Mouse (Mus musculus) hindbrain, embryonic 13.5 days (tissue): ENCODE results near the gene Rasgrf1. TPM values are rescaled to one million over a fixed set of nuclear protein-coding genes. Genes with fewer than 3 reads are reported as not detected.

ENCODE experiments used
- ATAC-seq: fragments of 200-750 bp; cut with Nextera tagmentation; 2 replicates; pipeline ENCODE4 v1.8.0; 2017; ENCODE audit warnings: moderate TSS enrichment; ENCODE audit not compliant: low FRiP score
- H3K27ac ChIP-seq: fragments of 300-500 bp; sonication (generic); 2 replicates; pipeline ENCODE4 v1.5.1; 2015; ENCODE audit warnings: inconsistent platforms, mild to moderate bottlenecking, moderate library complexity
- H3K27me3 ChIP-seq: fragments of 300-500 bp; sonication (generic); 2 replicates; pipeline ENCODE4 v1.6.1; 2015; ENCODE audit warnings: mild to moderate bottlenecking, inconsistent platforms
- H3K36me3 ChIP-seq: fragments of 300-500 bp; sonication (generic); 2 replicates; pipeline ENCODE4 v1.6.1; 2015; ENCODE audit warnings: mild to moderate bottlenecking, inconsistent platforms
- H3K4me1 ChIP-seq: fragments of 300-500 bp; sonication (generic); replicated peaks from 2 replicates; pipeline ENCODE4 v1.6.1; 2015; ENCODE audit warnings: inconsistent platforms
- H3K4me2 ChIP-seq: fragments of 300-500 bp; sonication (generic); 2 replicates; pipeline ENCODE4 v1.6.1; 2015; ENCODE audit warnings: inconsistent platforms, mild to moderate bottlenecking, moderate library complexity
- H3K4me3 ChIP-seq: fragments of 300-500 bp; sonication (generic); 2 replicates; pipeline ENCODE4 v1.5.1; 2015; ENCODE audit warnings: mild to moderate bottlenecking, inconsistent platforms
- H3K9ac ChIP-seq: fragments of 300-500 bp; sonication (generic); 2 replicates; pipeline ENCODE4 v1.6.1; 2015; ENCODE audit warnings: mild to moderate bottlenecking, inconsistent platforms
- H3K9me3 ChIP-seq: fragments of 300-500 bp; sonication (generic); 2 replicates; pipeline ENCODE4 v1.6.1; 2016; ENCODE audit warnings: inconsistent platforms
- WGBS: fragments of 180-500 bp; shearing (Covaris S2); methylation state at CpG from one replicate; pipeline ENCODE4 v1.1.7; 2015; 5-methylcytosine and 5-hydroxymethylcytosine counted together
- polyA plus RNA-seq: library from polyadenylated mRNA; unstranded; fragments of >200 nt; fragmentation: Nextera tagmentation; extraction: Ambion mirVana; gene quantifications from 2 replicates; pipeline ENCODE4 v1.2.1, GENCODE M21; 2015

Gene Rasgrf1
- polyA plus RNA-seq, 1 experiment from 2014 or later, result 2.1 TPM

DNA sequence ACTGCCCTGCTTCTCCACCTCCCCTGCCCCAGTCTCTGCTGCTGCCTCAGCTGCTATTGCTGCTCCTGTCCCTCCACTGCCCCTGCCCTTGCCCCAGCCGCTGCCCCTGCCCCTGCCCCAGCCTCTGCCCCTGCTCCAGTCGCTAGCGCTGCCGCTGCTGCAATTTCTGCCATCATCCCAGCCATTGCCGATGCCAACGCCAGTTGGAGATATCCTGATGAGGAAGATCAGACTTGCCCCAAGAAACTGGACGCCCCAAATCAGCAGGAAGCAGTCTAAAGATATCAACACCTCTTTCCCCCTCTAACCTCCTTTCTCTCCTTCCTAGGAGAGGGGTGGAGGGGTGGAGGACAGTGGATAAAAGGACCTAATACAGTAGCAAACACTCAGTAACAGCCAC is 28.2 kb upstream of the Rasgrf1 start:
- Histone ChIP-seq H3K4me3 (no peak overlapping the region), H3K4me2 (no peak overlapping the region), H3K27me3 (peaks cover 58% of the 10 kb centered on the region), H3K9me3 (peaks cover 6% of the 10 kb centered on the region), H3K9ac (no peak overlapping the region), H3K36me3 (no peaks in the 10 kb centered on the region), H3K4me1 (no peaks in the 10 kb centered on the region), H3K27ac (no peak overlapping the region)
- no peak for ATAC-seq
- WGBS, result 54% methylated on average over 7 of the region's 7 CpGs

DNA sequence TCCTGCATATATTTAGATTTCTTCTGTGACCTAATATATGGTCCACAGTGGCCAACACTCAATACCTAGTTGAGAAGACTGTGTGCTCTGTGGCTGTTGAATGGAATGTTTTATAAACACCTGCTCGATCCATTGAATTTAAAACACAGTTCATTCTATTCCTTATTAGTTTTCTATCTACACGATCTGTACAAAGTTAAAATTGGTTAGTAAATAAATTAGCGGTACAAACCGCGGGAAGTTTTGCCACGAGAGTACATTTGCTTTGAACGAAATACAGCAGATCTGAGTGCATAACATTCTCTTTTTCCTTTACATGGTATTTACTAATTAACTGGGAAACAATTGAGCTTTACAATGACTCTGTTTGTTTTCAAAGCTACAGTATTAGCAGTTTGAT is 27.1 kb upstream of the Rasgrf1 start:
- Histone ChIP-seq H3K27me3 (peaks cover 57% of the 10 kb centered on the region), H3K4me2 (no peak overlapping the region), H3K27ac (no peak overlapping the region), H3K36me3 (no peaks in the 10 kb centered on the region), H3K4me1 (no peaks in the 10 kb centered on the region), H3K9me3 (peaks cover 6% of the 10 kb centered on the region), H3K9ac (no peak overlapping the region), H3K4me3 (no peak overlapping the region)
- ATAC-seq, result no peak
- WGBS, result 47% methylated on average over 7 of the region's 7 CpGs

DNA sequence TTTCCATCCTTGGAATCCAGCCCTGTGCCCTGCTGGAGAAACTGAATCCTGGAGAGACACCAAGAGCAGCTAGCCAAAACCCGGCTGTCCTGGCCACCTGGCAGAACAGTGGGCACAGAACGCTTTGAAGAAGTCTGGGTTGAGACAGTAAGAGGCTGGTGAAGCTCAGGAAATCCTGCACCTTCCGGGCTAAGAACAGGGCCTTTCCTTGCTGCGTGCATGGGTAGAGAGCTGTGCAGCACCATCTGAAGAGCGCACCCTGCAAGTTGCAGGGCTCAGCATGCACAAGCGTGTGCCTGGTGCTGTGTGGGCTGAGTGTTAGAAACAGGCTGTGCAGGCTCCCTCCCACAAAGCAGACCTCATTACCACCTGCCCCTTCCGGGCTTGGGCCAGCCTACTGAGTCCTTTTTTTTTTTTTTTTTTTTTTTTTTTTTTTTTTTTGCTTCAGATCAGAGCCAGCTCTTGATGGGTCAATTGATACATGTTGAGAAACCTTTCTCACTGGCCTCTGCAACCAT is 23.9 kb upstream of the Rasgrf1 start:
- H3K9me3 ChIP-seq, result no peaks in the 10 kb centered on the region
- H3K4me2 ChIP-seq, result no peak overlapping the region
- H3K36me3 ChIP-seq, result no peaks in the 10 kb centered on the region
- peaks cover 59% of the 10 kb centered on the region for H3K27me3 ChIP-seq
- no peak overlapping the region for H3K4me3 ChIP-seq
- WGBS, result 50% methylated on average over 7 of the region's 7 CpGs
- no peaks in the 10 kb centered on the region for H3K4me1 ChIP-seq
- no peak overlapping the region for H3K27ac ChIP-seq
- ATAC-seq, result no peak
- no peak overlapping the region for H3K9ac ChIP-seq

DNA sequence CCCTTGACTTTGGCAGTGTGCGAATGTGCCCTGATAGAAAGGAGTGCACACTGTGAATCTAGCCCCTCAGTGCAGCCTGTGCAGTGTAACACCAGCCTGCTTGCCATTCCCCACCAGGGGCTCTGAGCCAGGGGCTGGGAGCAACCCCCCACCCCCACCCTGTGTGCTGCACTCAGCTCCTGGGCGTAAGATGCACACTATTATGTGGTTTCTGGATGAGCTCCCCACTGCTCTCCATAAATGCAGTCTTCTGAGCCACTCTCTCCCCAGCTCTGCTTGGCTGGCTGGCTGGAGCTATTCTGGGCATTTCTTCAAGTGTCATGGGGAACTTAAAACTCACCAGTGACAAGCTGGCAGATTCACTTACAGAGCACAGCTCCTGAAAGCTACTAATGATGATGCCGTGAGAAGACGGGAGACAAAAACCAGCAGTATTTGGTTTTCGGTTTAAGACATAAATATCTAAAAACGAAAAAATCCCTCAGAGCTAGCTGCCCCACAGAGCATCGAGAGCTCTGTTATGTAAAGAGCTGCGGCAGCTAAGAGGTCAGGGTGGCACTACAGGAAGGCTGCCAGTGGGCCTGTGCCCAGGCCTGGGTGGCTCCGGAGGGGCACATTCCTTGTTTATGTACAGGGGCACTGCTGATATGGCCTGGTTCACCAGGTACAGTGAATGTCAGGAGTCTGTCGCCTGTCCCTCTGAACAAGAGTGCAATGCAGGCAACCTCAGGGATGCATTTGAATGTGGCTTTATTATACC is 18.0 kb upstream of the Rasgrf1 start:
- no peak overlapping the region for H3K27ac ChIP-seq

DNA sequence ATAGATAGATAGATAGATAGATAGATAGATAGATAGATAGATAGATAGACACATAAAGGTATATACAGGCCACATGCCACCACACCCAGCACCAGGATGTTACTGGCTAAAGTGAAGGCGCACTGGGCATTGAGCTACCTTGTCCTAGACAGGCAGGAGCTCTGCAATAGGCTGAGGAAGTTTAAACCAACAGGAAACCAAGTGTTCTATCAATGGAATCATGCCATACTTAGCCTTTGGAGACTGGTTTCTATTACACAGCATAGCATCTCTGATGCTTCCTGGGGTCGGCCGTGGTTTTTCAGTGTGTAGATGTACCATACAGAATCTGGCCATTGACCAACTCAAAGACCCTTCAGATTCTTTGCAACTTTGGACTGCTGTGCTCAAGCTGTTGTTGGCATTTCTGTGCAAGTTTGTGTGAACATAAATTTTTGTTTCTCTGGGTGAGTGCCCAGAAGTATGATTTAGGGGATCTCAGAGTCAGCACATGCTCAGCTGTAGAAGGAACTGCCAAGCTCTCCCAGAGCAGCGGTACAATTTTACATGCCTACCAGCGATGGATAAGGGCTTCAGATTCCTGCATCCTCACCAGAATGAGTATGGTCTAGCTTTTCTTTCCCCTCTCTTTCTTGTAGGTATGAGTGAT is 17.0 kb upstream of the Rasgrf1 start:
- no peak for ATAC-seq
- Histone ChIP-seq H3K4me2 (no peak overlapping the region), H3K36me3 (no peaks in the 10 kb centered on the region), H3K4me1 (no peaks in the 10 kb centered on the region), H3K9ac (no peak overlapping the region), H3K27ac (no peak overlapping the region), H3K4me3 (no peak overlapping the region), H3K27me3 (peaks cover 15% of the 10 kb centered on the region; the same call in 1 of the 2 replicates), H3K9me3 (no peaks in the 10 kb centered on the region)
- WGBS, result 94% methylated on average over 5 of the region's 5 CpGs

More for the DNA sequence above, 18.0 kb upstream of the Rasgrf1 start:
- Histone ChIP-seq H3K9ac (no peak overlapping the region), H3K4me1 (no peaks in the 10 kb centered on the region), H3K4me3 (no peak overlapping the region), H3K4me2 (no peak overlapping the region), H3K9me3 (no peaks in the 10 kb centered on the region), H3K36me3 (no peaks in the 10 kb centered on the region), H3K27me3 (peaks cover 23% of the 10 kb centered on the region)
- ATAC-seq, result 0 out of 2 replicates have a peak, but pooled peaks have one; percentile 13
- 77% methylated on average over 10 of the region's 10 CpGs for WGBS

DNA sequence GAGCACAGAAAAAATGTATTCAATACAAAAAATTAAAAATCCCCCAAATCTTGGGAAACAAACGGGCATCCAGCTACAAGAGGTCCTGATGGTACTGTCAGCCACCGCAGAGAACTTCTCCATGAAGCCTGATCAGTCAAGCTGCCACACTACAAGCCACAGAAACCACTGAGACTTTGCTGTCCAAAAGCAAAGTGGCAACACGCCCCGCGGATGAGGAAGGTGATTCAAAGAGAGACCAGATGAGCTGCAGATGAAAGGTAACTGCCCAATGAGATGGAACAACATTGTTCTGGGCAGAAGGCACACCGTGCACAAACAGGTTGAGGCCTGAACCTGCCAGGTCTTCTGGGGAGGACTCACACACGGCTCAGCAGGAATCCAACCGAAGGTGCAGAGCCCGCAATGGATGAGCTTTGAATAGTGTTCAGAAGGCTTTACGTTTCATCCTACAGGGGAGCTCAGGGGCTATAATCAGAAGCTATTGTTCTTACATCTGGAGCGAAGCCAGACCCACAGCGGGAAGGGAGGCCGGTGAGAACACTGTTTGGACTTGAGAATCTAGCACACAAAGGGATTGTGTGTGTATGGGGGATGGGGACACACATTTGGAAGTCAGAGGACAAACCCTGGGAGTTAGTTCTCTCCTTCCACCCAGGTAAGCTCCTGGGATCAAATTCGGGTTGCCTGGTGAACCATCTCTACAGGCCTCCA is 9.4 kb upstream of the Rasgrf1 start:
- Histone ChIP-seq H3K9me3 (no peaks in the 10 kb centered on the region), H3K4me3 (no peak overlapping the region), H3K27ac (no peak overlapping the region), H3K4me2 (no peak overlapping the region), H3K9ac (no peak overlapping the region), H3K4me1 (0 out of 2 replicates have a peak, but pooled peaks cover 2% of the 10 kb centered on the region), H3K36me3 (no peaks in the 10 kb centered on the region), H3K27me3 (peaks cover 15% of the 10 kb centered on the region; the same call in 1 of the 2 replicates)
- ATAC-seq, result no peak
- WGBS, result 29% methylated on average over 14 of the region's 14 CpGs

DNA sequence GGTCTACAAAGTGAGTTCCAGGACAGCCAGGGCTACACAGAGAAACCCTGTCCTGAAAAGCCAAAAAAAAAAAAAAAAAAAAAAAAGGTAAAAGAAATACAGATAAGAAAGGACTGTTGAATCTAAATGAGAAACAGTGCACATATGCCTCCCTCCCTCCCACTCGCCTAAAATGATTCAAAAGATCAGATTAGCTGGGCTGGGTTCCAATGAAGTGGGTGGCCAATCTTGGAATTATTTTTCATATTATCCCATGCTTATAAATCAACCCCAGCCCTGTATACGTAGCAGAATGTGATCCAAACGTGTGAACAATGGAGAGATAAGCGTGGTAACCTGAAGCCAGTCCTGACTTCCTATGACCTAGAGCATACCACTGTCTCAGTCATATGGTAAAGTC is 8.5 kb upstream of the Rasgrf1 start:
- Histone ChIP-seq H3K4me2 (no peak overlapping the region), H3K27ac (no peak overlapping the region), H3K4me3 (no peak overlapping the region), H3K36me3 (no peaks in the 10 kb centered on the region), H3K4me1 (0 out of 2 replicates have a peak, but pooled peaks cover 2% of the 10 kb centered on the region), H3K27me3 (peaks cover 24% of the 10 kb centered on the region), H3K9me3 (no peaks in the 10 kb centered on the region), H3K9ac (no peak overlapping the region)
- WGBS, result 85% methylated on average over 4 of the region's 4 CpGs
- ATAC-seq, result no peak

DNA sequence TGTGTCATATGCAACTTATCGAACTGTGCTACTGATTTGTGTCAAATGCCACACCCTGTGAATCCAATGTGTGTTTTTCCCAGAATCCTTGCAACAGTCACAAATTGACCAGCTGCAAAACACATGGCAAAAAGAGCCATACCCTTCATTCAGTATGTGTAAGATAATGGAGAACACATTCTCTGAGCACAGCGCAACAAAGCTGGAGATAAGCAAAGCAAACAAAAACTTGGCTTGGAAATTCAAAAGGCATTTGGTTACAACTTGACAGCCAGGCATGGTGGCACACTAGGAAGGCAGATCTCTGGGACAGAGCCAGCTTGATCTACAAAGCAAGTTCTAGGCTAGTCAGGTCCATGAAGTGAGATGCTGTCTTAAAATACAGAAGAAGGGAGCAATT is 6.9 kb upstream of the Rasgrf1 start:
- Histone ChIP-seq H3K27me3 (peaks cover 41% of the 10 kb centered on the region), H3K4me1 (0 out of 2 replicates have a peak, but pooled peaks cover 2% of the 10 kb centered on the region), H3K4me3 (no peak overlapping the region), H3K4me2 (no peak overlapping the region), H3K9ac (no peak overlapping the region), H3K9me3 (no peaks in the 10 kb centered on the region), H3K36me3 (no peaks in the 10 kb centered on the region), H3K27ac (no peak overlapping the region)
- WGBS, result 70% methylated on average over 2 of the region's 2 CpGs
- ATAC-seq, result no peak

DNA sequence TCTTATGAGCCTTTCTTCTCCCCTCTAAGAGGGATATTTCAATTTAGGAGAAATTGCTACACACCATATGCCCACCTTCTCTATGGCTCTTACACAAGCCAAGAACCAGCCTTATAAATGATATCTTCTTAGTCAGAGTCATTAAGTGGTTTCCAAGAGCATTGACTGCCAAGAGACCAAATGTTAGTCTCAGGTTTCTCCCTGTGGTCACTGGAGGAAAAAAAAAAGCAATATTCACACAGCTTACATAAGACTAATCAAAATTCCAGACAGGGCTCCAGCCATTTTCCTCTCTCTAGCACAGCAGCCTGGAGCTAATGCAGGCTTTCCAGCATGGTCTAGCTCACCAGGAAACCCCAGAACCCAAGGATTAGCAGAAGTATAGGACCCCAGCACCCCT is 3.1 kb upstream of the Rasgrf1 start:
- Histone ChIP-seq H3K4me3 (no peak overlapping the region), H3K36me3 (no peaks in the 10 kb centered on the region), H3K9ac (no peak overlapping the region), H3K27ac (no peak overlapping the region), H3K4me1 (peaks cover 30% of the 10 kb centered on the region), H3K9me3 (no peaks in the 10 kb centered on the region), H3K27me3 (peaks cover 75% of the 10 kb centered on the region), H3K4me2 (no peak overlapping the region)
- ATAC-seq, result no peak

DNA sequence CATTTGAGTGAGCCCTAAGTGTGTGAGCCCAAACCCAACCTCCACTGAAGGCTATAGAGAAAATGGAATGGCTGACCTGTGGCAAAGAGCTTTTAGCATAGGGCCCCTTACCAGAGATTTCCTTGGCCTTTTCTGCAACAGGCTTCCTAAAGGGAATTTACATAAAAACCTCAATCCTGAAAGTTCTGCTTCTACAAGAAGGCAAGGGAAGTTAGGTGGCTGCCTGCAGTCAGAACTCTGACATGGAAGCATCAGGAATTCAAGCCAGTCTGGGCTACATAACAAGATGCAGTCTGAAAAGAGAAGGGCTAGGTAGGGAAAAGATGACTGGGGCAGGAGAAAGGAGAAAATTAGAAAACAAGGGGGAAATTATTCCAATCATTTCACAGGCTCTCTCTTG is 1.8 kb upstream of the Rasgrf1 start:
- Histone ChIP-seq H3K4me1 (peaks cover 30% of the 10 kb centered on the region), H3K4me3 (peak overlapping the region; percentile 54), H3K36me3 (no peaks in the 10 kb centered on the region), H3K9ac (no peak overlapping the region), H3K27ac (no peak overlapping the region), H3K4me2 (peak overlapping the region; percentile 86), H3K27me3 (peaks cover 78% of the 10 kb centered on the region), H3K9me3 (no peaks in the 10 kb centered on the region)
- no peak for ATAC-seq

DNA sequence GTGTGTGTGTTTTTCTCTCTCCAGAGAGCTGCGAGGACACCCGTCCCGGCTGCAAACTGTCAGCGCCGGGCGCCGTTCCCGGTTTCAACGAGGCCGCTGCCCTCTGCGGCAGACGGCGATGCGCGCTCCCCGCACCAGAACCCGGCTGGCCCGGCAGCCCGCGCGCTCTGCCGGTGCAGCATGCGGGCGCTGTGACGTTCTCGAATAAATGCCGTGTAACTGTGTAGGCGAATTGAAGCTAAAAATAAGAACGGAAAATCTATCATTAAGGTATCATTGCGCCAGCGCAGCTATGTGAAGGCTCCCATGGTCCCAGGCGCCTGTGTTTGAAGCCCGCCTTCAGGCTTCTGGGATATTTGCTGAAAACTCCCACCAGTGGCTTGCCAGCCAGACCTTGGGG is 1.1 kb upstream of the Rasgrf1 start:
- no peaks in the 10 kb centered on the region for H3K9me3 ChIP-seq
- WGBS, result under 1% methylated on average over 32 of the region's 33 CpGs
- no peak for ATAC-seq
- H3K9ac ChIP-seq, result peak overlapping the region; percentile 58
- peaks cover 30% of the 10 kb centered on the region for H3K4me1 ChIP-seq
- H3K4me2 ChIP-seq, result peak overlapping the region; percentile 86
- H3K4me3 ChIP-seq, result peak overlapping the region; percentile 54
- no peaks in the 10 kb centered on the region for H3K36me3 ChIP-seq
- no peak overlapping the region for H3K27ac ChIP-seq
- peaks cover 85% of the 10 kb centered on the region for H3K27me3 ChIP-seq

DNA sequence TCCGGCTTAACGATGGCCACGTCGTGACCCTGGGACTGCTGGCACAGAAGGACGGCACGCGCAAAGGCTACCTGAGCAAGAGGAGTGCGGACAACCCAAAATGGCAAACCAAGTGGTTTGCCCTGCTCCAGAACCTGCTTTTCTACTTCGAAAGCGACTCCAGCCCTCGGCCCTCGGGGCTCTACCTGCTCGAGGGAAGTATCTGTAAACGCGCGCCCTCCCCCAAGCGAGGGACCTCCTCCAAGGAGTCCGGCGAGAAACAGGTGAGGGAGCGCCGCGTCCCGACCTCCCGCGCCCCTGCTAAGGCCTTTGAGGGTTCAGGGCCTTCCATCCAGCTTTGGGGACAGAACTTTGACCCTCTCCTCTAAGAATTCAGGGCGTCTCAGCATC is 298 bp downstream of the Rasgrf1 start:
- H3K4me1 ChIP-seq, result peaks cover 30% of the 10 kb centered on the region
- H3K4me3 ChIP-seq, result peak overlapping the region; percentile 54
- no peaks in the 10 kb centered on the region for H3K36me3 ChIP-seq
- peak; percentile 1; the same call in 1 of the 2 replicates for ATAC-seq
- H3K27ac ChIP-seq, result no peak overlapping the region
- no peaks in the 10 kb centered on the region for H3K9me3 ChIP-seq
- H3K27me3 ChIP-seq, result peaks cover 95% of the 10 kb centered on the region
- 1% methylated on average over 26 of the region's 26 CpGs for WGBS
- H3K9ac ChIP-seq, result peak overlapping the region; percentile 68; the same call in 1 of the 2 replicates
- H3K4me2 ChIP-seq, result peak overlapping the region; percentile 86
